Mouse (Mus musculus): ENCODE measurements around the gene Tnni3k.

- TF ChIP-seq CTCF (IDR thresholded peaks at IDR 0.05; ENCODE audit: borderline replicate concordance, extremely low read depth, insufficient read depth, insufficient read length) (no peak), POLR2A (IDR thresholded peaks at IDR 0.05; ENCODE audit: borderline replicate concordance, extremely low read depth, insufficient read depth, insufficient read length, poor library complexity, severe bottlenecking) (no peak)
These were observed 162.0 kb downstream of the Tnni3k start for GRCm38 (mm10) chr3:154893225-154893624.

Data from brain, embryonic 14.5 days (tissue).